Mouse (Mus musculus) megakaryocyte, embryonic 14.5 days (primary cell): ENCODE measurements around the gene Dennd1c. TPM values are rescaled to one million over a fixed set of nuclear protein-coding genes. Genes with fewer than 3 reads are reported as not detected.

Source experiments
- H3K27me3 ChIP-seq: replicated peaks from 2 replicates; pipeline ENCODE3; 2012; ENCODE audit warnings: inconsistent platforms
- H3K36me3 ChIP-seq: replicated peaks from 2 replicates; pipeline ENCODE3; 2012; ENCODE audit warnings: low read length, inconsistent platforms, mixed read lengths
- H3K4me1 ChIP-seq: 2 replicates; pipeline ENCODE4 v1.6.1; 2012; ENCODE audit warnings: inconsistent platforms
- H3K4me3 ChIP-seq: replicated peaks from 2 replicates; pipeline ENCODE3; 2012; ENCODE audit warnings: moderate library complexity, mild to moderate bottlenecking, inconsistent platforms
- H3K9me3 ChIP-seq: 2 replicates; pipeline ENCODE4 v1.6.1; 2012; ENCODE audit warnings: inconsistent platforms
- FLI1 ChIP-seq: IDR thresholded peaks from 2 replicates; pipeline ENCODE4 v1.6.1; 2012; ENCODE audit warnings: low read length, inconsistent platforms, mixed read lengths
- GATA1 ChIP-seq: IDR thresholded peaks from 3 replicates; pipeline ENCODE4 v1.6.1; 2012; ENCODE audit warnings: mixed read lengths, low read length, inconsistent platforms, borderline replicate concordance
- polyA plus RNA-seq: library from polyadenylated mRNA; stranded (reverse); fragments of >175 nt; gene quantifications from 2 replicates; pipeline ENCODE4 v1.2.3, GENCODE M21; 2012; ENCODE audit warnings: low replicate concordance; ENCODE audit not compliant: insufficient read depth

Gene Dennd1c
- 15.6 and 31.6 TPM in 2 replicates for polyA plus RNA-seq

DNA sequence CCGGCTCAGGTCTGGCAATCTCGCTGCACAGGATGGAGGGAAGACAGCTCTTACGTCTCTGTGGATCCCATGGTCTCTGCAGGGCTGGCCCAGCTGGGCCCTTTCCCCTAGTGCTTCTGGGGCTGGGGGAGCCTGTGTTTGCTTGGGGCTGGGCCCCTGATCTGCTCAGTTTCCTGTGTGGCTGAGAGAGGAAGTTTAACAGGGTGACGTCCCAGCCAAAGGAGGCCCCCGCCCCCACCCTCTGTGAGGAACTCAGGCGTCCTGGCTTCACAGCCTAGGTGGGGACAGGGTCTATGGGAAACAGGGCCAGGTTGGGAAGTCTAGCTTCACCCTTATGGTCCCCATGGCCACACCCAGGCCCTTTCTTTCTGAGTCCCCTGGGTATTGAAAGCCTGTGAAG, at the start of gene Dennd1c:
Gene Dennd1c (minus strand): TSS at position 179 of the 400 bp plus-strand sequence.
- no peaks in the 10 kb centered on the region for H3K27me3 ChIP-seq
- H3K4me1 ChIP-seq = peaks cover 60% of the 10 kb centered on the region
- H3K4me3 ChIP-seq = peak within 1 kb of the TSS; percentile 86
- peaks cover 53% of the 10 kb centered on the region for H3K36me3 ChIP-seq
- TF ChIP-seq GATA1 (no peak), FLI1 (no peak)
- H3K9me3 ChIP-seq = no peaks in the 10 kb centered on the region

DNA sequence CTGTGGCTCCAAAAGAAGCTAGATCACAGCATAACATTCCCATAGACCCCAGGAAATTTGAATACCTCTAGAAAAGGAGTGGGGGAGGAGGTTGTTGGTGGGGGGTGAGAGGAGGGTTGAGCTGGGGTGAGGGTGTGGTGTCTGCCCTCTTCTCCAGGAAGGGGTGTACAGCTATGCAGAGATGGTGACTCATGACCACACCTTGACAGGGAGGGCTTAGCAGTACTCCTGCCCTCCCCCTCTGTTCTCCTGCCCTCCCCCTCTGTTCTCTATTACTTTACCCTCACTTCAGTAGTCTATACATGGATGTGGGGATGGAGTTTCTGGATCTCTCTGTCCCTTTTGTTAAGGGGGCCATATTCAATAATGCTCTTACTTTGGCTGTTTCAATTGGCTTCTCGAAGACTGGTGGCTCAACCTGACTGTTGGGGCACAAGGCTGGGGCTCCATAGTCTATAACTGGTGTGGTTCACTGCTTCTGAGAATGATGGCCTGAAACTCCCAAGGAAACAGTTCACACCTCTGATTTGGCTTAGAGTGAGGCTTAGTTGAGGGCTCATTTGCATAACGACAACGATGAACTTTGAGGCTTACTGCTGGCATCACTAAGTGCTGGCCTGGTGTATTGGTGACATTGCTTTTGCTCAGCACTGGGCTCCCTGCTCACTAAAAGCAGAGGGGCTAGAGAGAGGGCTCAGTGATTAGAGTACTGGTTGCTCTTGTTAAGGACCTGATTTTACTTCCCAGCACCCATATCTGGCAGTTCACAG, 47.7 kb upstream of the Dennd1c start:
- H3K27me3 ChIP-seq = peaks cover 17% of the 10 kb centered on the region

DNA sequence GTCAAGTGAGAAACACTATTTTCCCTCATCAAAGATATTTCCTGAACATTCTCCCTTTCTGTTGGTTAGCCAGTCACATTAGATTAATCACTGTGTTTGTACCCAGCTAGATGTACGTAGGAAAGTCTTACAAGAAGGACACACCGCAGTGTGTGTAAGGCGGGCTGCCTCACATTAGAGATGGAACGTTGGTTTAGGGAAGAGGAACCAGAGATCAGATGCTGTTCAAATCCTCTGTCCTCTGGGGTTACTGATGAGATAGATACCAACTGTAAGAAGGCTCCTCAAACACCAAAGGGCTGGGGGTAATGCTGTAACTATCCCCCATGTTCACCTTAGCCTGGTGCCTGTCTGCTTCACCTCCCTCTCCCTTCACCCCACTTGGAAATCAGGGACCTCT, 46.5 kb upstream of the Dennd1c start:
- peaks cover 17% of the 10 kb centered on the region for H3K27me3 ChIP-seq
- H3K9me3 ChIP-seq = no peaks in the 10 kb centered on the region
- peaks cover 2% of the 10 kb centered on the region for H3K36me3 ChIP-seq
- H3K4me1 ChIP-seq = peaks cover 53% of the 10 kb centered on the region
- H3K4me3 ChIP-seq = no peak overlapping the region
- TF ChIP-seq GATA1 (no peak), FLI1 (no peak)

More for the DNA sequence above, 47.7 kb upstream of the Dennd1c start:
- no peak overlapping the region for H3K4me3 ChIP-seq
- no peaks in the 10 kb centered on the region for H3K9me3 ChIP-seq
- peaks cover 2% of the 10 kb centered on the region for H3K36me3 ChIP-seq
- no peak for TF ChIP-seq GATA1
- no peak for TF ChIP-seq FLI1
- H3K4me1 ChIP-seq = peaks cover 56% of the 10 kb centered on the region

GRCm38 (mm10) chr17:57123192-57124118, 45.1 kb upstream of the Dennd1c start:
- Histone ChIP-seq H3K9me3 (no peaks in the 10 kb centered on the region), H3K36me3 (peaks cover 2% of the 10 kb centered on the region), H3K4me1 (peaks cover 54% of the 10 kb centered on the region), H3K4me3 (no peak overlapping the region), H3K27me3 (peaks cover 13% of the 10 kb centered on the region)
- TF ChIP-seq FLI1 (no peak), GATA1 (no peak)

GRCm38 (mm10) chr17:57121856-57122255, 43.5 kb upstream of the Dennd1c start:
- Histone ChIP-seq H3K4me3 (no peak overlapping the region), H3K9me3 (no peaks in the 10 kb centered on the region), H3K4me1 (peaks cover 49% of the 10 kb centered on the region), H3K27me3 (peaks cover 17% of the 10 kb centered on the region), H3K36me3 (peaks cover 2% of the 10 kb centered on the region)
- no peak for TF ChIP-seq FLI1
- no peak for TF ChIP-seq GATA1

DNA sequence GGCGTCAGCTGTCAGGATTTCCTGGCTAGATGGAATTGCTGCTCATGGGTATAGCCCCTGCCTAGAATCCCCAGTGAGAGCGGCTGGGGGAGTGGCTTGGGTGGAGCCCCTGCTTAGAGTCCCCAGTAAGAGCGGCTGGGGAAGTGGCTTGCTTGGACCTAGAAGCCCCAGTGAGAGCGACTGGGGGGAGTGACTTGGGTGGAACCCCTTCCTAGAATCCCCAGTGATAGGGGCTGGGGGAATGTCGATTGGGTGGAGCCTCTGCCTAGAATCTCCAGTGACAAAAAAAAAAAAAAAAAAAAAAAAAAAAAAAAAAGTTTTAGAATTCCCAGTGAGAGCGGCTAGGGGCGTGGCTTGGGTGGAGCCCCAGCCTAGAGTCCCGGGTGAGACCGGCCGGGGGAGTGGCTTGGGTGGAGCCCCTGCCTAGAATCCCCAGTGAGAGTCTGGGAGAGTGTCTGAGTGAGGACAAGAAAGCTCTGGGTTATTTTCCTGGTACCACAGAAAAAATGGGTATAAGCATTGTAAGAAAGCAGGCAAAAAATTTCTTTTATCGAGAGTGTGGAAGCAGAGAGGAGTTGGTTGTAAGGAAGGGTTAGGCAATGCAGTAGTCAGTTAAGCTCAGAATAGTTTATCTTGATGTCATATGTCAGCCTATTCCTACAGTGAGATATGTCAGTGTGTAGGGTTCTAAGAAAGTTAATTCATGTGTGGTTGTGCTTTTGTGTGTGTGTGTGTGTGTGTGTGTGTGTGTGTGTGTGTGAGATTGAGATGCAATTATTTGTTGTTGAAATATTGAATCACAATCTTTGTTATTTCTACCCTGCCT, 40.4 kb upstream of the Dennd1c start:
- Histone ChIP-seq H3K27me3 (peaks cover 19% of the 10 kb centered on the region), H3K4me3 (peak overlapping the region; percentile 46), H3K36me3 (peaks cover 2% of the 10 kb centered on the region), H3K4me1 (peaks cover 29% of the 10 kb centered on the region), H3K9me3 (no peaks in the 10 kb centered on the region)
- TF ChIP-seq FLI1 (no peak), GATA1 (no peak)

DNA sequence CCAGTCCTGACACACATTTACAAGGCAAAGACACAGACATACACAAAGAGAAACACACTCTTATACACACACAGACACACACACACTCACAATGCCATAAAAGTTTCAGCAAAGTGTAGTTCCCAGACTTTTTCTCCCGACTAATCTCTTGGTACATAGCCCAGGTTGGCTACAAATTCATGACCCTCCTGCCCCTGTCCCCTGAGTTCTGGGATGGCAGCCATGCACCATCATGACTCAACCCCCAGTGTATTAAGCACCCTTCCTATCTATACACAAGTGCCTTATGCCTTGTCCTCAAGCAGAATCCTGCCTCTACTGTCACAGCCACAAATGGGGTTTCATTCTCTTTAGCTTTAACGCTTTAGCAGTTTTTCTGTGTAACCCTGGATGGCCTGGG, 38.5 kb upstream of the Dennd1c start:
- Histone ChIP-seq H3K27me3 (peaks cover 23% of the 10 kb centered on the region), H3K4me1 (peaks cover 24% of the 10 kb centered on the region), H3K4me3 (no peak overlapping the region), H3K9me3 (no peaks in the 10 kb centered on the region), H3K36me3 (no peaks in the 10 kb centered on the region)
- TF ChIP-seq GATA1 (no peak), FLI1 (no peak)

- Histone ChIP-seq H3K4me1 (peaks cover 20% of the 10 kb centered on the region), H3K4me3 (no peak overlapping the region), H3K27me3 (peaks cover 23% of the 10 kb centered on the region), H3K36me3 (peaks cover 10% of the 10 kb centered on the region), H3K9me3 (no peaks in the 10 kb centered on the region)
- TF ChIP-seq GATA1 (no peak), FLI1 (no peak)
Observed at GRCm38 (mm10) chr17:57112768-57113474, 34.6 kb upstream of the Dennd1c start.
